Mouse (Mus musculus) c-Kit-positive CD71-negative TER-119-negative erythroid progenitor cells, embryonic 14.5 days (primary cell): ENCODE data around the gene Bri3.
"Not testable (repeated sequence)": the region's sequence is repeated elsewhere in the genome, so short reads cannot be mapped to it uniquely, and the experiment has no call there.

Experiments
- DNase-seq: peaks from one replicate; pipeline ENCODE4 v3.0.0-alpha.2; 2013; ENCODE audit warnings: low read depth

Gene Bri3

DNA sequence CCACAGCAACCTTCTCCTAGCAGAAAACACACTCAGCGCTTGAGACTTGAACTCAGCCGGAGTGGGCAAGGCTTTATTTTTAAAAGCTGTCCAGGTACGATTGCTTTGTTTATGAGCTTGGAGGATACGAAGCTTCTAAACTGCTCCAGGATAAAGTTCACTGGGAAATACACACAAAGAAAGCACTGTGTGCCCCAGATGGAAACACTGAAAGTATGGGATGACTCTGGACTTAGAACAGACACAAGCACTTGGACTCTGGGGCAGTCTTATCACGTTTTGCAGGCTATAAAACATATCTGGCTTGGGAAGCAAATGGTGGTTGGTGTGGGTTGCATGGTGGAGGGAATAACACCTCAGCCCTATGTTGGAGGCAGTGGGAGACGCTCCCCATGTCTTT is 115.6 kb downstream of the Bri3 start:
- no peak for DNase-seq

DNA sequence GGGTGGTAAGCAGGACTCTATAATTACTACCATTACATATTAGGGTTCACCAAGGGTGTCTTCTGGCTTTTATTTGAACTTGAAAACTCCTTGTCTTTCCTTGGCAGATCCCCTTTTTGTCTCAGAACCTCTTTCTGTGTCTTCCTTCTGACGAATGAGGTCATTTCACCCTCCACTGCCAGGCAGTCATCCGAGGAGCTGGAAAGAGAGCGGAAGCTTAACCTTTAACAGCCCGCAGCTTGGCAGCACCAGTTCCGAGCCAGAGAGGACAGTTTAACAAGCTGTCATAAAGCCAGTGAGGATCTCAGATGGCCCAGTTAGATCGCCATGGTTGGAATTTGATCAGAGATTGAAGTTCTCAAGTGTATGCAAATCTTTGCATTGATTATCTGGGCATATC is 116.1 kb downstream of the Bri3 start:
- no peak for DNase-seq

GRCm38 (mm10) chr5:144364680-144365357 is 120.6 kb downstream of the Bri3 start:
- DNase-seq: no peak

- not testable (repeated sequence) for DNase-seq
Measured at GRCm38 (mm10) chr5:144366551-144366950, 122.3 kb downstream of the Bri3 start.

DNA sequence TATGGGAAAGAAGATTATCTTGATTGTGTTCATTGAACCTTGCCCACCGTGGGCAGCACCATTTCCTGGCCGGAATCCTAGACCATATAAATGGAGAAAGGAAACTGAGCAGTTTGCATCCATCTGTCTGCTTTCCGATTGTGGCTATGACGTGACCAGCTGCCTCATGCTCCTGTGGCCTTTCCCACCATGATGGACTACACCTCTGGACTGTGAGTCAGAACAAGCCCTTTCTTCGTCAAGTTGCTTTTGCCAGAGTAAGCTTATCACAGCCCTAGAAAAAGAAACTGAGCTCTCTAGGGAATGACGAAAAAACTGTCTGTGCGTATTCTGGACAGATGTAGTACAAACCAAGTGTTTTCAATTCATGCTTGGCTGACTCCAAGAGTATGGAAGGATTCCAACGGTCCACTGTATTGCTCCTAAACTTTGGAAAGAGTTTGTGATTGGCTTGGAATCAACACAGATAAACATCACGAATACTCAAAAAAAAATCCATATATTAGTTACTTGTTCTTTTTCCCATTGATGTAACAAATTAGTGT is 124.5 kb downstream of the Bri3 start:
- no peak for DNase-seq

- DNase-seq: no peak
Measured at GRCm38 (mm10) chr5:144370986-144371385, 126.7 kb downstream of the Bri3 start.

- DNase-seq: no peak
Measured at GRCm38 (mm10) chr5:144372177-144372576, 127.9 kb downstream of the Bri3 start.

DNA sequence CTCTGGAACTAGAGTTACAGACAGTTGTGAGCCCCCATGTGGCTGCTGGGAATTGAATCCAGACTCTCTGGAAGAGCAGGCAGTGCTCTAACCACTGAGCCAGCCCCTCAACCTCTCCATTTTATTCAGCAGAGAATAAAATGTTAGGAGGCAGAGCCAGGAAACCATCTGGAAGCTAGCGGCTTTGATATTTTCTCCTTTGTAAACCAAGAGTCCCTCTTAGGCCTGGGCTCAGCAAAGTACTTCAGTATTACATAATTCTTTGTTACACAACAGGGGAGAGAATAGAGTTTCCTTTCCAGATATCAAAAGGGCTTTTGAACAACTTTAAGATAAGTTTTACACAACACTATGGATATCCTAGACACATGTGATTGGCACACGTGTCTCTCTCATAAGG is 128.6 kb downstream of the Bri3 start:
- no peak for DNase-seq

- no peak for DNase-seq
Measured at GRCm38 (mm10) chr5:144379431-144379830, 135.2 kb downstream of the Bri3 start.

DNA sequence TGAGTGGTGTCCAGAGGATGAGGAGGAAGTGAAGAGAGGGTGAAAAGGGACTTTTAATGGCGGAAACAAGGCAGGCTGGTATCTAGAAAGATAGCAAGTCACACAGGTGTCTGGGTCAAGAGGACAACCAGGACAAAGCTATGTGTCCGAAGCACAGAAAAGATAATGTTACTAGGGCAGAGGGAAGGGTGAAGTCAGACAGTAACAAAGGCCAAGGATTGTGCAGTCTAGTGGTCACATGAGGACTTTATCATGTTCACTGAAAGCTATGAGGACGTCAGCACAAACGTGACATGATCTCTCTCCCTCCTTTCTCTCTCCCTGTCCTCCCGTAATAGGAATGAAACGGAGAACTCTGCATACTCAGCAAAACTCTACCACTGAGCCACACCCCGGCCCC is 136.5 kb downstream of the Bri3 start:
- DNase-seq: no peak

DNA sequence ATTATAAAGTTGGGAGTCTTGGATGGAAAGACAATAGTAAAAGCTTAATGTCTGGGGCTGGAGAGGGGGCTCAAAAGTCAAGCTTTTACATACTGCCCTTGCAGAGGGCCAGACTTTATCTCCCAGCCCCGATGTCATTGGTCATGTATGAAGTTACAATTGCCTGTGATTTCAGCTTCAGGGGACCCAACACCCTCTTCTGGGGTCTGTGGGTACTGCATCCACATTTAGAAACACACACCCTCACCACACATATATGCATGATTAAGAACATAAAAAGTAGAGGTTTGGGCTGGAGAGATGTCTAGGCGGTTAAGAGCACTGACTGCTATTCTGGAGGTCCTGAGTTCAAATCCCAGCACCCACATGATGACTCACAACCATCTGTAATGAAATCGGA is 137.5 kb downstream of the Bri3 start:
- DNase-seq: no peak

DNA sequence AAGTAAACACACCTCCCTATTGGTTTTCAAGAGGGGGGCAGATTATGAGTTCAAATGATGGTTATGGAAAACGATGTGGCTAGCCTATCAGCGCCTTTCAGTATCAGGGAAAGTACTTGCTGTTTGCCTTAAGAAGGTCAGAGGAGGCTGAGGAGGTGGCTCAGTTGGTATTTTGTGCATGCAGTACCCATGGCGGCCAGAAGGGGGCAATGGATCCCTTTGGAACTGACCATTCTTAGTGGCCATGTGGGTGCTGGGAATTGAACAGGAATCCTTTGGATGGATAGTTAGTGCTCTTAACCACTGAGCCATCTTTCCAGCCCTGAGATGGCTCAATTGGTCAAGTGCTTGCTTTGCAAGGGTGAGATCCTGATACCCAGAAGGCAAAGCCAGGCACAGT is 139.7 kb downstream of the Bri3 start:
- DNase-seq: no peak

- DNase-seq: peak; percentile 16
Measured at GRCm38 (mm10) chr5:144387851-144388250, 143.6 kb downstream of the Bri3 start.

DNA sequence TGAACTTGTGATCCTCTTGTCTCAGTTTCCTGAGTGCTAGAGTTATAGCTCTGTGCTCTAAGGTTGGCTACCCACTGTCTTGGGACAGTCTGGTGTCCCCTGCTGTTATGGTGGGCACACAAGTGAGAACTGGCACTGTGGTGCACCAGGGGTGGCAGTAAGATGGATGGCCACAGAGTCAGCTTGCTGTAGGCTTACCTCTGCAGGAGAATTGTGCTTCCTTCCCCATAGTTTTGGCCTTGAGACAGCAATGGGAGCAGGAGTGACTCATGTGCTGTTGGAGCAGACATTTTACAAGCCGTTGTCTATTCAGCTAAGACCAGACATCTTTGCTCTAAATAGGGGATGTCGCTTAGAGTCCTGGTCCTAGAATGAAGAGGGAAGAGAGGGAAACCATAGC is 149.9 kb downstream of the Bri3 start:
- DNase-seq: no peak

GRCm38 (mm10) chr5:144397566-144397965 is 153.3 kb downstream of the Bri3 start:
- DNase-seq: no peak

DNA sequence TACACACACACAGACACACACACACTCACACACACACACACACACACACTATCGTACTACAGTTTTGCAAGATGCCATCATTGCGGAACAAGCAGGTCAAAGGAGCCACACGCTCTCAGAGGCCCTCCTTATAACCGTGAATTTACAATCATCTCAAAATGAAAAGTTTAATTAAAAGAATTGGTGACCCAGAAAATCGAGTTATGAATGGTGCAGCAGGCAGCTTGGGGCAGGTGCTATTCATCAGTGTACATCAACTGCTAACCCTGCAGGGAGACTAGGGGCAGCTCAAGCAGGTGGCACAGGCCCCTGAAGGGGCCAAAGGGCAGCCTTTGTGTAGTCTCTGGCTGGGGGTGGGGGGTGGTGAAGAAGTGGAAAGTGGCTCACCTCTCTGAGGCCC is 156.6 kb downstream of the Bri3 start:
- DNase-seq: no peak

GRCm38 (mm10) chr5:144406256-144406655 is 162.0 kb downstream of the Bri3 start:
- no peak for DNase-seq

- DNase-seq: no peak
Measured at GRCm38 (mm10) chr5:144410666-144411065, 166.4 kb downstream of the Bri3 start.

GRCm38 (mm10) chr5:144411702-144412101 is 167.5 kb downstream of the Bri3 start:
- DNase-seq: no peak

GRCm38 (mm10) chr5:144412781-144413180 is 168.5 kb downstream of the Bri3 start:
- DNase-seq: no peak

- DNase-seq: no peak
Measured at GRCm38 (mm10) chr5:144418456-144418855, 174.2 kb downstream of the Bri3 start.

GRCm38 (mm10) chr5:144420001-144420400 is 175.8 kb downstream of the Bri3 start:
- DNase-seq: no peak

DNA sequence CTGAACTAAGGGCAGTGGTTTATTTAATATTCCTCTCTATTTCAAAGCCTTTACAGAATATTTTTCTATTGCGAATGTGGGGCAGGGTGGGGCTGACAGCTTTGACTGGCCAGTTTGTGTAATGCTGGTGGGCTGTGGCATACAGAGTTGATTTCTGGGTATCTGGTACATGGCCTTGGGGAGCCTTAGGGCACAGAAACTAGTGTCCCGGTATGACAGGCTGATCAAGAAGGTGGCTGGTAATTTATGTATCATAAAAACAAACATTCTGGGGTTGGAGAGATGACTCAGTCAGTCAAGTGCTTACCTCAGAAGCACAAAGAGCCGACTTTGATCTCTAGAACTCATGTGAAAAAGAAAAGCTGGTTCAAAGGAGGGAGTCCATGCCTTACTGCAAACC is 182.5 kb downstream of the Bri3 start:
- DNase-seq: no peak

- no peak for DNase-seq
Measured at GRCm38 (mm10) chr5:144427861-144428260, 183.6 kb downstream of the Bri3 start.
